Mouse (Mus musculus): ENCODE measurements around the gene Rpl3l. TPM values are rescaled to one million over a fixed set of nuclear protein-coding genes. Genes with fewer than 3 reads are reported as not detected.

The Rpl3l gene
- 0.15 TPM in 1 of 2 replicates, not detected in the other for polyA plus RNA-seq (2016; fragmentation: Nextera tagmentation; extraction: Ambion mirVana)

GRCm38 (mm10) chr17:24727618-24728017 lies at the start of gene Rpl3l:
Rpl3l (plus strand) TSS chr17:24727820.
- H3K36me3 ChIP-seq, result peaks cover 1% of the 10 kb centered on the region
- WGBS, result 76% methylated on average over 2 of the region's 2 CpGs
- no peaks in the 10 kb centered on the region for H3K27me3 ChIP-seq (ENCODE audit: low read depth, poor library complexity, severe bottlenecking)
- no peak within 1 kb of the TSS for H3K27ac ChIP-seq
- peaks cover 17% of the 10 kb centered on the region for H3K4me1 ChIP-seq
- H3K4me3 ChIP-seq, result no peak within 1 kb of the TSS
- no peaks in the 10 kb centered on the region for H3K9me3 ChIP-seq (replicated peaks)
- DNase-seq (ENCODE audit: low spot score), result no peak

- Histone ChIP-seq H3K27ac (no peak overlapping the region), H3K4me3 (peak overlapping the region; percentile 29)
- 25% methylated on average over 16 of the region's 16 CpGs for WGBS
These were observed 41.1 kb upstream of the Rpl3l start for GRCm38 (mm10) chr17:24686514-24686913.

GRCm38 (mm10) chr17:24687146-24687595 lies 40.4 kb upstream of the Rpl3l start:
- H3K27ac ChIP-seq, result no peak overlapping the region
- peak overlapping the region; percentile 46 for H3K4me3 ChIP-seq
- 3% methylated on average over 25 of the region's 25 CpGs for WGBS
- H3K4me1 ChIP-seq, result peaks cover 26% of the 10 kb centered on the region
- H3K36me3 ChIP-seq, result peaks cover 9% of the 10 kb centered on the region
- H3K9me3 ChIP-seq (replicated peaks), result no peaks in the 10 kb centered on the region
- peak; percentile 57 for DNase-seq (ENCODE audit: low spot score)
- peaks cover 61% of the 10 kb centered on the region for H3K27me3 ChIP-seq (ENCODE audit: low read depth, poor library complexity, severe bottlenecking)

More at GRCm38 (mm10) chr17:24686514-24686913, 41.1 kb upstream of the Rpl3l start:
- Histone ChIP-seq H3K9me3 (replicated peaks) (no peaks in the 10 kb centered on the region), H3K4me1 (peaks cover 26% of the 10 kb centered on the region), H3K27me3 (ENCODE audit: low read depth, poor library complexity, severe bottlenecking) (peaks cover 54% of the 10 kb centered on the region), H3K36me3 (peaks cover 12% of the 10 kb centered on the region)
- DNase-seq (ENCODE audit: low spot score), result peak; percentile 54

GRCm38 (mm10) chr17:24687599-24687998 lies 40.0 kb upstream of the Rpl3l start:
- Histone ChIP-seq H3K27me3 (ENCODE audit: low read depth, poor library complexity, severe bottlenecking) (peaks cover 64% of the 10 kb centered on the region), H3K27ac (no peak overlapping the region), H3K4me3 (peak overlapping the region; percentile 46), H3K36me3 (peaks cover 9% of the 10 kb centered on the region), H3K4me1 (peaks cover 26% of the 10 kb centered on the region), H3K9me3 (replicated peaks) (no peaks in the 10 kb centered on the region)
- no peak for DNase-seq (ENCODE audit: low spot score)
- 20% methylated on average over 23 of the region's 23 CpGs for WGBS

GRCm38 (mm10) chr17:24689251-24690081 lies 38.2 kb upstream of the Rpl3l start, which contains the start of gene Syngr3:
Syngr3 (minus strand) TSS chr17:24689955.
- H3K4me3 ChIP-seq, result peak within 1 kb of the TSS; percentile 81
- 1% methylated on average over 54 of the region's 55 CpGs for WGBS
- H3K27ac ChIP-seq, result peak within 1 kb of the TSS; percentile 73; the same call in 1 of the 2 replicates
- DNase-seq (ENCODE audit: low spot score), result peak; percentile 59
- peaks cover 22% of the 10 kb centered on the region for H3K36me3 ChIP-seq
- peaks cover 64% of the 10 kb centered on the region for H3K27me3 ChIP-seq (ENCODE audit: low read depth, poor library complexity, severe bottlenecking)
- H3K4me1 ChIP-seq, result peaks cover 31% of the 10 kb centered on the region
- H3K9me3 ChIP-seq (replicated peaks), result no peaks in the 10 kb centered on the region

- Histone ChIP-seq H3K27ac (no peak overlapping the region), H3K9me3 (replicated peaks) (no peaks in the 10 kb centered on the region), H3K4me3 (no peak overlapping the region), H3K36me3 (peaks cover 22% of the 10 kb centered on the region), H3K4me1 (peaks cover 39% of the 10 kb centered on the region), H3K27me3 (ENCODE audit: low read depth, poor library complexity, severe bottlenecking) (peaks cover 51% of the 10 kb centered on the region)
- 92% methylated on average over 5 of the region's 5 CpGs for WGBS
- no peak for DNase-seq (ENCODE audit: low spot score)
These were observed 35.2 kb upstream of the Rpl3l start for GRCm38 (mm10) chr17:24692385-24692784.

GRCm38 (mm10) chr17:24695326-24696010 lies 32.2 kb upstream of the Rpl3l start:
- peaks cover 25% of the 10 kb centered on the region for H3K27me3 ChIP-seq (ENCODE audit: low read depth, poor library complexity, severe bottlenecking)
- peak overlapping the region; percentile 93 for H3K27ac ChIP-seq
- peaks cover 38% of the 10 kb centered on the region for H3K36me3 ChIP-seq
- 7% methylated on average over 50 of the region's 51 CpGs for WGBS
- H3K4me3 ChIP-seq, result peak overlapping the region; percentile 85
- peaks cover 29% of the 10 kb centered on the region for H3K4me1 ChIP-seq
- H3K9me3 ChIP-seq (replicated peaks), result no peaks in the 10 kb centered on the region
- DNase-seq (ENCODE audit: low spot score), result no peak

GRCm38 (mm10) chr17:24696011-24696697 lies 31.5 kb upstream of the Rpl3l start, which contains the start of the genes Gfer and Noxo1:
Gfer (minus strand) TSS chr17:24696156.
Noxo1 (plus strand) TSS chr17:24696234.
- DNase-seq (ENCODE audit: low spot score), result peak; percentile 91
- Histone ChIP-seq H3K36me3 (peaks cover 45% of the 10 kb centered on the region), H3K27me3 (ENCODE audit: low read depth, poor library complexity, severe bottlenecking) (peaks cover 18% of the 10 kb centered on the region), H3K4me1 (peaks cover 29% of the 10 kb centered on the region), H3K27ac (peak within 1 kb of the TSS; percentile 93), H3K4me3 (peak within 1 kb of the TSS; percentile 85), H3K9me3 (replicated peaks) (no peaks in the 10 kb centered on the region)
- under 1% methylated on average over 69 of the region's 76 CpGs for WGBS

- Histone ChIP-seq H3K27ac (no peak overlapping the region), H3K27me3 (ENCODE audit: low read depth, poor library complexity, severe bottlenecking) (0 out of 2 replicates have a peak, but pooled peaks cover 5% of the 10 kb centered on the region), H3K4me1 (peaks cover 29% of the 10 kb centered on the region), H3K36me3 (peaks cover 52% of the 10 kb centered on the region), H3K9me3 (replicated peaks) (no peaks in the 10 kb centered on the region), H3K4me3 (no peak overlapping the region)
- WGBS, result 29% methylated on average over 5 of the region's 5 CpGs
- DNase-seq (ENCODE audit: low spot score), result no peak
These were observed 29.6 kb upstream of the Rpl3l start for GRCm38 (mm10) chr17:24697985-24698384.

GRCm38 (mm10) chr17:24698715-24699114 lies 28.9 kb upstream of the Rpl3l start:
- Histone ChIP-seq H3K9me3 (replicated peaks) (no peaks in the 10 kb centered on the region), H3K27me3 (ENCODE audit: low read depth, poor library complexity, severe bottlenecking) (0 out of 2 replicates have a peak, but pooled peaks cover 5% of the 10 kb centered on the region), H3K4me3 (no peak overlapping the region), H3K27ac (no peak overlapping the region), H3K4me1 (peaks cover 29% of the 10 kb centered on the region), H3K36me3 (peaks cover 53% of the 10 kb centered on the region)
- 70% methylated on average over 9 of the region's 9 CpGs for WGBS
- no peak for DNase-seq (ENCODE audit: low spot score)

GRCm38 (mm10) chr17:24699473-24699872 lies 28.1 kb upstream of the Rpl3l start:
- Histone ChIP-seq H3K9me3 (replicated peaks) (no peaks in the 10 kb centered on the region), H3K4me3 (no peak overlapping the region), H3K27me3 (ENCODE audit: low read depth, poor library complexity, severe bottlenecking) (0 out of 2 replicates have a peak, but pooled peaks cover 5% of the 10 kb centered on the region), H3K4me1 (peaks cover 24% of the 10 kb centered on the region), H3K36me3 (peaks cover 55% of the 10 kb centered on the region), H3K27ac (no peak overlapping the region)
- WGBS, result 77% methylated on average over 2 of the region's 2 CpGs
- DNase-seq (ENCODE audit: low spot score), result no peak

GRCm38 (mm10) chr17:24701251-24701650 lies 26.4 kb upstream of the Rpl3l start:
- whole genome bisulfite sequencing, result 93% methylated on average over 9 of the region's 9 CpGs
- peaks cover 71% of the 10 kb centered on the region for H3K36me3 ChIP-seq

More at GRCm38 (mm10) chr17:24701251-24701650, 26.4 kb upstream of the Rpl3l start:
- Histone ChIP-seq H3K4me3 (no peak overlapping the region), H3K4me1 (peaks cover 21% of the 10 kb centered on the region), H3K27ac (no peak overlapping the region), H3K9me3 (replicated peaks) (no peaks in the 10 kb centered on the region), H3K27me3 (ENCODE audit: low read depth, poor library complexity, severe bottlenecking) (0 out of 2 replicates have a peak, but pooled peaks cover 5% of the 10 kb centered on the region)
- no peak for DNase-seq (ENCODE audit: low spot score)
